Mouse (Mus musculus) embryonic facial prominence, embryonic 13.5 days (tissue): ENCODE measurements around the gene Fdx1l. TPM values are rescaled to one million over a fixed set of nuclear protein-coding genes. Genes with fewer than 3 reads are reported as not detected.

Experiments
- ATAC-seq: fragments of 200-750 bp; cut with Nextera tagmentation; 2 replicates; pipeline ENCODE4 v1.8.0; 2017; ENCODE audit warnings: low read depth; ENCODE audit not compliant: insufficient number of reproducible peaks, insufficient read depth, low FRiP score, low TSS enrichment
- H3K27ac ChIP-seq: fragments of 300-500 bp; sonication (generic); 2 replicates; pipeline ENCODE4 v1.5.1; 2015; ENCODE audit warnings: moderate library complexity, mild to moderate bottlenecking, inconsistent platforms
- H3K27me3 ChIP-seq: fragments of 300-500 bp; sonication (generic); 2 replicates; pipeline ENCODE4 v1.6.1; 2015; ENCODE audit warnings: mild to moderate bottlenecking, inconsistent platforms
- H3K36me3 ChIP-seq: fragments of 300-500 bp; sonication (generic); 2 replicates; pipeline ENCODE4 v1.6.1; 2015; ENCODE audit warnings: mild to moderate bottlenecking, inconsistent platforms
- H3K4me1 ChIP-seq: fragments of 300-500 bp; sonication (generic); 2 replicates; pipeline ENCODE4 v1.6.1; 2015; ENCODE audit warnings: inconsistent platforms
- H3K4me2 ChIP-seq: fragments of 300-500 bp; sonication (generic); 2 replicates; pipeline ENCODE4 v1.6.1; 2015; ENCODE audit warnings: moderate library complexity, mild to moderate bottlenecking, inconsistent platforms
- H3K4me3 ChIP-seq: fragments of 300-500 bp; sonication (generic); 2 replicates; pipeline ENCODE4 v1.5.1; 2015; ENCODE audit warnings: mild to moderate bottlenecking, inconsistent platforms
- H3K9ac ChIP-seq: fragments of 300-500 bp; sonication (generic); 2 replicates; pipeline ENCODE4 v1.6.1; 2015; ENCODE audit warnings: mild to moderate bottlenecking, inconsistent platforms
- H3K9me3 ChIP-seq: fragments of 300-500 bp; sonication (generic); 2 replicates; pipeline ENCODE4 v1.6.1; 2016; ENCODE audit warnings: inconsistent platforms
- WGBS: fragments of 180-500 bp; shearing (Covaris S2); methylation state at CpG from one replicate; pipeline ENCODE4 v1.1.7; 2015; ENCODE audit warnings: mixed read lengths; 5-methylcytosine and 5-hydroxymethylcytosine counted together
- polyA plus RNA-seq: library from polyadenylated mRNA; unstranded; fragments of >200 nt; fragmentation: Nextera tagmentation; extraction: Ambion mirVana; gene quantifications from 2 replicates; pipeline ENCODE4 v1.2.1, GENCODE M21; 2015

Fdx1l gene
- polyA plus RNA-seq, 1 experiment from 2014 or later = 60.0 TPM

DNA sequence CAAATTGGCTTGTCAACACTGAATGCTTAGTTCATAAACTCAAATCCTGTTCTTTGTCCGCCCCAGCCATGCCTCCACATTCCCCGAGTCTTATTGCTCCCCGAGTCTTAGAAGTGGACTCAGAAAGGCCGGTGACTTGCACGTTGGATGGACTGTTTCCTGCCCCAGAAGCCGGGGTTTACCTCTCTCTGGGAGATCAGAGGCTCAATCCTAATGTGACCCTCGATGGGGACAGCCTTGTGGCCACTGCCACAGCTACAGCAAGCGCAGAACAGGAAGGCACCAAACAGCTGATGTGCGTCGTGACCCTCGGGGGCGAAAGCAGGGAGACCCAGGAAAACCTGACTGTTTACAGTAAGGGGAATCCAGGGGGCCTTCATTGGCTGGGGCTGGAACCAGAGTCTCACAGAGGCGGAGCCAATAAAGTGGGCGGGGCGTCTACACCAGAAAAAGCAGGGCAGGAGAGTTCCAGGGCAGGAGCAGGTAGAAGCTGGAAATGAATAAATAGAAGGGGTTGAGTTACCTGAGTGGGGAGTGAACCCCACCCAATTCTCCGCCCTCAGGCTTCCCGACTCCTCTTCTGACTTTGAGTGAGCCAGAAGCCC, 38.8 kb downstream of the Fdx1l start:
- no peak for ATAC-seq
- no peak overlapping the region for H3K27ac ChIP-seq
- 0 out of 2 replicates have a peak, but pooled peaks cover 7% of the 10 kb centered on the region for H3K9me3 ChIP-seq
- no peak overlapping the region for H3K4me2 ChIP-seq
- peaks cover 64% of the 10 kb centered on the region for H3K4me1 ChIP-seq
- 3% methylated on average over 17 of the region's 17 CpGs for WGBS
- H3K9ac ChIP-seq = no peak overlapping the region
- peaks cover 97% of the 10 kb centered on the region for H3K27me3 ChIP-seq
- H3K4me3 ChIP-seq = no peak overlapping the region
- no peaks in the 10 kb centered on the region for H3K36me3 ChIP-seq

DNA sequence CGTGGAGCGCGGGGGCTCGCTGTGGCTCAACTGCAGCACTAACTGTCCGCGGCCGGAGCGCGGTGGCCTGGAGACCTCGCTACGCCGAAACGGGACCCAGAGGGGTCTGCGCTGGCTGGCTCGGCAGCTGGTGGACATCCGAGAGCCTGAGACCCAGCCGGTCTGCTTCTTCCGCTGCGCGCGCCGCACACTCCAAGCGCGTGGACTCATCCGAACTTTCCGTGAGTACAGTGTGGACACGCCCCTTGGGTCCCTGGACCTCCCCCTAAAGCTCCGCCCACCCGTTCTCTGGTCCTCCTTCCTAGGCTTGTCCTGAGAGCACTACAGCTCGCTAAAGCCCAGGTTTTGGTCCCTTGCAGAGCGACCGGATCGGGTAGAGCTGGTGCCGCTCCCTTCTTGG, 40.3 kb downstream of the Fdx1l start:
- peak; percentile 49 for ATAC-seq
- Histone ChIP-seq H3K9me3 (no peaks in the 10 kb centered on the region), H3K4me3 (peak overlapping the region; percentile 53), H3K36me3 (no peaks in the 10 kb centered on the region), H3K4me2 (peak overlapping the region; percentile 99), H3K27me3 (peaks cover 97% of the 10 kb centered on the region), H3K4me1 (peaks cover 72% of the 10 kb centered on the region), H3K9ac (peak overlapping the region; percentile 61), H3K27ac (no peak overlapping the region)
- WGBS = under 1% methylated on average over 34 of the region's 34 CpGs

DNA sequence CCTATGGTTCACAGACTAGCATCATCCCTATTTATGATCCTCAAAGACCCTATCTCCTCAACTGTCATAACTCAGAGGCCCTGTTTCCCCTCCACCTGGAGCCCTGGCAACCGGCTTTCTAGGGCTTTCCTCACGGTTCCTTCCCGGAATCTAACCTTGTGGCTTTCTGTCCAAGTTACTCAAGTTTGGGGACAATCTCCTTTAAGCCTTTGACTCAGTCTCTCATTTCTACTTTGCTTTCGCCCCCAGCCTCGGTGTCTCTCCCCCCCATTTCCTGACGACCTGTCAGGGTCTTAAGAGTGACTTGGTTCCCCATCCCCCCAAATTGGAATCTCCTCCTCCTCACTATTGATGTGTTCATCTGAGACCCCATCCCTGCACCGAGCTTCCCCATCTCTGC, 40.9 kb downstream of the Fdx1l start:
- Histone ChIP-seq H3K9me3 (no peaks in the 10 kb centered on the region), H3K36me3 (no peaks in the 10 kb centered on the region), H3K9ac (0 out of 2 replicates have a peak overlapping the region, but pooled peaks have one; percentile 61), H3K4me1 (peaks cover 67% of the 10 kb centered on the region), H3K4me3 (peak overlapping the region; percentile 53), H3K4me2 (peak overlapping the region; percentile 99), H3K27ac (no peak overlapping the region), H3K27me3 (peaks cover 97% of the 10 kb centered on the region)
- no peak for ATAC-seq
- WGBS = under 1% methylated on average over 7 of the region's 7 CpGs

DNA sequence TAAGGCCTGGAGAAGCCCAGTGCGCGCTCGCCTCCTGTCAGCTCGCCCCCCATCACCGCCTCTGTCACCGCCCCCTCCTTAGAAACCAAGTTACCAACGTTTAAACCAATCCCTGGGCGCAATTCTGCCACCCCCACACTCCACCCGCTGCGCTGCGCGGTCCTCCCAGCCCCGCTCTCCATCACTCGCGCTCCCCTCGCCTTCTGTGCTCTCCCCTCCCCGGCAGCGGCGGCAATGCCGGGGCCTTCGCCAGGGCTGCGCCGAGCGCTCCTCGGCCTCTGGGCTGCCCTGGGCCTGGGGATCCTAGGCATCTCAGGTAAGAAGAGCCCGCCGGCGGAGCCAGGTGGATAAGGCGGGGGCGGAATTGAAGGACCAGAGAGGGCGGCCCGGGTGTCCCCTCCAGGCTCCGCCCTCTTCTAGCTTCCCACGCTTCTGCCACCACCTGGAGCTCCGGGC, 41.5 kb downstream of the Fdx1l start, which contains the start of gene Icam5:
Icam5 (plus strand) TSS at position 178 of the 456 bp plus-strand sequence.
- under 1% methylated on average over 35 of the region's 35 CpGs for WGBS
- Histone ChIP-seq H3K4me2 (peak within 1 kb of the TSS; percentile 99), H3K27me3 (peaks cover 96% of the 10 kb centered on the region), H3K9ac (peak within 1 kb of the TSS; percentile 61), H3K4me3 (peak within 1 kb of the TSS; percentile 53), H3K4me1 (peaks cover 61% of the 10 kb centered on the region), H3K27ac (no peak within 1 kb of the TSS), H3K9me3 (no peaks in the 10 kb centered on the region), H3K36me3 (no peaks in the 10 kb centered on the region)
- no peak for ATAC-seq

DNA sequence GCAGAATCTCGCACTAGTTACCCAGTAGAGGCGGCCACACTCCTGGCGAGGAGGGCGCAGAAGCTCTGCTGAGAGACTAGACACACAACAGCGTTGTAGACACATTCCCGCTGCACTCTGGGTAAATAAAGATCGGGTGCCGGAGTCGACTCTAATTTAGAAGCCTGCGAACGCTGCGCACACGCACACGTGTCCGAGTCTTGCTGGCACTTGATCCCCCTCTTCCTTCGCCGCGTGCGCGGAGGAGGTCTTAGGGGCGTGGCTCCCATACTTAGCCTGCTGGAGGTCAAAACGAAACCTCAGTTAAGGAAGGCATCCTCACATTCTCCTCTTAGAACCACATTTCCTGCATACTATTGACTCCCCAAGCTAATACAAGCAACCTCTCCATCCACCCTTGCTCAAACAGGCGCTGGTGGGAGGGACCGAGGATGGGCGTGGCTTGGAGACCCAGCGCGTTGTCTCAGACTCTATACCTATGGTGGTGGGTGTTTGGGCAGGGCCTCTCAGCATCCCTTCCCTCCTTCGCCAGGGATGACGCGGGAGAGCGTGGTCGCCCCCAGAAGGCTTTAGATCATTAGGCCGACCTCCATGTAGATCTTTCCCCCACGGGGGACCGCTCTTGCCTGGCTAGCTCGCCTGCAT, 42.0 kb downstream of the Fdx1l start:
- Histone ChIP-seq H3K4me3 (peak overlapping the region; percentile 53), H3K9ac (peak overlapping the region; percentile 61), H3K36me3 (no peaks in the 10 kb centered on the region), H3K27ac (no peak overlapping the region), H3K4me2 (peak overlapping the region; percentile 99), H3K27me3 (peaks cover 96% of the 10 kb centered on the region), H3K4me1 (peaks cover 56% of the 10 kb centered on the region), H3K9me3 (no peaks in the 10 kb centered on the region)
- peak; percentile 23; the same call in 1 of the 2 replicates for ATAC-seq
- WGBS = under 1% methylated on average over 36 of the region's 36 CpGs

DNA sequence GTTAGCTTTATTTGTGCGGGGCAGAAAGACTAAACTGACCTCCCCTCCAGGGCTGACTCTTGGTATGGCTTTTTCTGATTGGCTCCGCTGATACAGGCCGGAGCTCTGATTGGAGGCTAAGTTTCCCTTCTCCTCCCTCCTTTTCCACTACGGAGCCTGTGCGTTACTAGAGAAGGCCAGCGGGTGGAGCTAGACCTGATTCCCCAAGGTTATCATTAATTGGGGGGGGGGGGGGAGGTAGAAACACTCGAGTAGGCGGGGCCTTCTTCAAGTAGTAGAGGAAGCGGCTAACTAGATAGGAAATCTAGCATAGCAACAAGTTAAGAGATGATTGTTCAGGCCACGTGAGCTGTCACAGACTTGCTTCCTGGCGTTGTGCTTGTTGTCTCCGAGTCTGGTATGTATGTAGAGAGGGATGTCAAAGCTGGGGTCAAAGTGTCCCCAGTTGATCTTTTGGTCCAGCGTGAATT, 42.6 kb downstream of the Fdx1l start:
- WGBS = 0% methylated on average over 13 of the region's 13 CpGs
- Histone ChIP-seq H3K36me3 (no peaks in the 10 kb centered on the region), H3K9ac (peak overlapping the region; percentile 61), H3K27ac (no peak overlapping the region), H3K4me2 (peak overlapping the region; percentile 99), H3K4me3 (peak overlapping the region; percentile 53), H3K27me3 (peaks cover 90% of the 10 kb centered on the region), H3K9me3 (no peaks in the 10 kb centered on the region), H3K4me1 (peaks cover 51% of the 10 kb centered on the region)
- ATAC-seq = no peak

DNA sequence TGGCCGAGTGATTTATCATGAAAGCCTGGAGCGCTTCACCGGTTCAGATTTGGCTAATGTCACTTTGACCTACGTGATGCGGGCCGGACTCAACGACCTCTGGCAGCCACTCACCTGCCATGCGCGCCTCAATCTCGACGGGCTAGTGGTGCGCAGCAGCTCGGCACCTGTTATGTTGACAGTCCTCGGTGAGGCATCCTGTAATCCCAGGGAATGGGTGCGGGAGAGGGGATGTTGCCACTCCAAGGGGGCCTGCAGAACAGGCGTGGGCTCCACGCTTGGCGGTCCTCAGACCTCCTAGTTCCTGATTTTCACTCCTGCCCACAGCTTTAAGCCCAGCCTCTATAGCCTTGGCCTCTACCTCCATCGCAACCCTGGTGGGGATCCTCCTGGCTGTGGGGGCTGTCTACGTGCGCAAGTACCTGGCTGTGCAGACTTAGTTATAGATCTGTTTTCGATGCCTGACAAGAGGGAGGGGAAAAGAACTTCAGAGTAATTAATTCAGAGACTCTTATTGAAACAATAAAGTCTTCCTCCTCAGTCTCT, 43.3 kb downstream of the Fdx1l start:
- no peaks in the 10 kb centered on the region for H3K36me3 ChIP-seq
- WGBS = 25% methylated on average over 22 of the region's 22 CpGs
- H3K27me3 ChIP-seq = peaks cover 83% of the 10 kb centered on the region
- peaks cover 51% of the 10 kb centered on the region for H3K4me1 ChIP-seq
- H3K4me2 ChIP-seq = peak overlapping the region; percentile 99
- no peak overlapping the region for H3K27ac ChIP-seq
- H3K4me3 ChIP-seq = peak overlapping the region; percentile 53; the same call in 1 of the 2 replicates
- H3K9ac ChIP-seq = no peak overlapping the region
- H3K9me3 ChIP-seq = no peaks in the 10 kb centered on the region
- no peak for ATAC-seq

DNA sequence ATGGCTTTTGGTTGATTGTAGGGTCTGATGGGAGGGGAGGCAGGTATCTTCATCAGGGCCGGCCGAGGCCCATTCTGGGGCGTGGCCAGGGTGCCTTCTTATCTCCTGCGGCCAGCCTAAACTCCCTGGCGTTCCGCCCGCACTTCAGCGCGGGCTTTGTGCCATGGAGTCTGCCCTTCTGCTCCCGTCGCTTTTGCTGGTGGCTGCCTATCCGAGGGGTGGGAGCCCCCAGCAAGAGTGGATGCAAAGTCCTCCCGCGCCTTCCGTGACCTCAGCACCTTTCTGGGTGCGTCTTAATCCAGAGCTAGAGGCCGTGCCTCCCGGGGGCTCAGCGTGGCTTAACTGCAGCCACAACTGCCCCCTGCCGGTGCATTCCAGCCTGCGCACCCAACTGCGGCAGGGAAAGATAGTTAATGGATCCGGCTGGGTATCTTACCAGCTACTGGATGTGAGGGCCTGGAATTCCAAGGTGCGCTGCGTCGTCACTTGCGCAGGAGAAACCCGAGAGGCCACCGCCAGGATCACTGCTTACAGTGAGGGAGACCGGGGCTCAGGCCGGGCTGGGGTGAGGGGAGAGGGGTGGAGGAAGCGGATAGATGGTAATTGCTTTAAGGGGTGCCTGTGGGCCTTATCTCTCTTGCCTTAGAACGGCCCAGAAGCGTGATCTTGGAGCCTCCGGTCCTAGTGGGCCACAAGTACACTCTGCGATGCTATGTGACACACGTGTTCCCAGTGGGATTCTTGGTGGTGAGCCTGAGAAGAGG, 43.9 kb downstream of the Fdx1l start, which contains the start of gene Icam4:
Icam4 (plus strand) TSS at position 83 of the 764 bp plus-strand sequence.
- H3K4me1 ChIP-seq = peaks cover 48% of the 10 kb centered on the region
- no peak for ATAC-seq
- H3K27me3 ChIP-seq = peaks cover 77% of the 10 kb centered on the region
- no peaks in the 10 kb centered on the region for H3K9me3 ChIP-seq
- H3K4me2 ChIP-seq = peak within 1 kb of the TSS; percentile 99
- peak within 1 kb of the TSS; percentile 53 for H3K4me3 ChIP-seq
- no peaks in the 10 kb centered on the region for H3K36me3 ChIP-seq
- no peak within 1 kb of the TSS for H3K27ac ChIP-seq
- peak within 1 kb of the TSS; percentile 57 for H3K9ac ChIP-seq
- WGBS = 2% methylated on average over 37 of the region's 37 CpGs

DNA sequence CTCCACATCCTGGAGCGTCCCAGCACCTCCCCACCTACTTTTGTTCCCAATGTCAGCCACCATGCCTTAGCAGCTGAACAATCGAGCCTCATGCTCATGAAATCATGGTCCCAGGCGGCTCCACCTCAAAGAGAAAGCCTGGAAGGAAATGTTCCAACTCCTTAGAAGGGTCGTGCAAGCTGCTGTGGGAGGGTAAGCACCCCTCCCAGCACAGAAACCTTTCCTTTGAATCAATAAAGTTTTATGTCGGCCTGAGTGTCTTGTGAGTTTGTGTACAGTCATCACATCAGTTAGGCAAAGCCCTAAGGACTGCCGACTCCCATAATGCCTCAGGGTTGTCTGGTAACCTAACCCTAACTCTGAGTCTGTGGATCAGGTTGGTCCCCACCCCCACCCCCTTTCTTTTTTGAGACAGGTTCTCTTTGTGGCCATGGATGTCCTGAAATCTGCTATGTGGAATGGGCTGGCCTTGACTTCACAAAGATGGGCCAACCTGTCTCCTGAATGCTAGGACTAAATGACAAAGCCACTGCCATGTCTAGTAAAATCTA, 44.8 kb downstream of the Fdx1l start:
- Histone ChIP-seq H3K4me2 (no peak overlapping the region), H3K27ac (no peak overlapping the region), H3K9me3 (no peaks in the 10 kb centered on the region), H3K4me3 (no peak overlapping the region), H3K4me1 (peaks cover 46% of the 10 kb centered on the region), H3K36me3 (no peaks in the 10 kb centered on the region), H3K27me3 (peaks cover 69% of the 10 kb centered on the region), H3K9ac (no peak overlapping the region)
- 69% methylated on average over 6 of the region's 6 CpGs for WGBS
- no peak for ATAC-seq

DNA sequence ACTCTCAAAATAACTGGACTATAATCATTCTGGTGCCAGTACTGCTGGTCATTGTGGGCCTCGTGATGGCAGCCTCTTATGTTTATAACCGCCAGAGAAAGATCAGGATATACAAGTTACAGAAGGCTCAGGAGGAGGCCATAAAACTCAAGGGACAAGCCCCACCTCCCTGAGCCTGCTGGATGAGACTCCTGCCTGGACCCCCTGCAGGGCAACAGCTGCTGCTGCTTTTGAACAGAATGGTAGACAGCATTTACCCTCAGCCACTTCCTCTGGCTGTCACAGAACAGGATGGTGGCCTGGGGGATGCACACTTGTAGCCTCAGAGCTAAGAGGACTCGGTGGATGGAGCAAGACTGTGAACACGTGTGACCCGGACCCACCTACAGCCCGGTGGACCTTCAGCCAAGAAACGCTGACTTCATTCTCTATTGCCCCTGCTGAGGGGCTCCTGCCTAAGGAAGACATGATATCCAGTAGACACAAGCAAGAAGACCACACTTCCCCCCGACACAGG, 45.6 kb downstream of the Fdx1l start:
- no peak overlapping the region for H3K4me2 ChIP-seq
- no peaks in the 10 kb centered on the region for H3K9me3 ChIP-seq
- H3K36me3 ChIP-seq = no peaks in the 10 kb centered on the region
- H3K27me3 ChIP-seq = peaks cover 61% of the 10 kb centered on the region
- ATAC-seq = no peak
- H3K4me3 ChIP-seq = no peak overlapping the region
- 60% methylated on average over 8 of the region's 8 CpGs for WGBS
- H3K9ac ChIP-seq = 0 out of 2 replicates have a peak overlapping the region, but pooled peaks have one; percentile 6
- no peak overlapping the region for H3K27ac ChIP-seq
- peaks cover 39% of the 10 kb centered on the region for H3K4me1 ChIP-seq

DNA sequence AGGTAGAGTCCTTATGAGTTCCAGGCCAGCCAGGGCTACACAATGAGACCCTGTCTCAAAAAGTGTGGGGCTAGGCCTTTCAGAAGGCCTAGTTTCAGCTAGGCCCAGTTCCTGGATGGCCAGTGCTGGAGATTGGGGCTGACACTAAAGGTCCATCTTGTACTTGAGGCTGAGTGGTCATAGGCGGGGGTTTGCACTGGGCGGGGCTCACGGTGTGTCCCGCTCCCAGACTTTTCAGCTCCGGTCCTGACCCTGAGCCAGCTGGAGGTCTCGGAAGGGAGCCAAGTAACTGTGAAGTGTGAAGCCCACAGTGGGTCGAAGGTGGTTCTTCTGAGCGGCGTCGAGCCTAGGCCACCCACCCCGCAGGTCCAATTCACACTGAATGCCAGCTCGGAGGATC, 46.6 kb downstream of the Fdx1l start:
- Histone ChIP-seq H3K4me1 (peaks cover 33% of the 10 kb centered on the region), H3K9ac (peak overlapping the region; percentile 27; the same call in 1 of the 2 replicates), H3K27ac (no peak overlapping the region), H3K9me3 (no peaks in the 10 kb centered on the region), H3K27me3 (peaks cover 51% of the 10 kb centered on the region), H3K36me3 (no peaks in the 10 kb centered on the region), H3K4me2 (no peak overlapping the region), H3K4me3 (no peak overlapping the region)
- WGBS = 86% methylated on average over 12 of the region's 12 CpGs
- no peak for ATAC-seq
